Mouse (Mus musculus): ENCODE measurements around the gene Olfr578. TPM values are rescaled to one million over a fixed set of nuclear protein-coding genes. Genes with fewer than 3 reads are reported as not detected.

The Olfr578 gene
- total RNA-seq (2021): not detected
- long read RNA-seq, experiment 1: 0 reads
- long read RNA-seq, experiment 2: 0 reads

- intact Hi-C loops (cut with DNase I): no loop called here
- no peak for DNase-seq
Observed at GRCm38 (mm10) chr7:102989224-102989623, at the start of gene Olfr578. Gene Olfr578 (minus strand): TSS chr7:102989324.

GRCm38 (mm10) chr7:103037724-103038123 is 48.6 kb upstream of the Olfr578 start, which contains the start of gene Olfr582:
Gene Olfr582 (plus strand): TSS chr7:103038024.
- intact Hi-C loops (cut with DNase I): no loop called here
- DNase-seq: no peak

- no peak for DNase-seq
- intact Hi-C loops (cut with DNase I): no loop called here
Observed at GRCm38 (mm10) chr7:102975843-102976242, 13.3 kb downstream of the Olfr578 start, which contains the start of gene Olfr577. Gene Olfr577 (minus strand): TSS chr7:102975943.

GRCm38 (mm10) chr7:102974399-102974798 is 14.7 kb downstream of the Olfr578 start:
- no peak for DNase-seq
- intact Hi-C loops (cut with DNase I): no loop called here

GRCm38 (mm10) chr7:102962360-102962759 is 26.8 kb downstream of the Olfr578 start, which contains the start of gene Olfr576:
Gene Olfr576 (plus strand): TSS chr7:102962660.
- DNase-seq: no peak
- intact Hi-C loops (cut with DNase I): no loop called here

GRCm38 (mm10) chr7:102958593-102958992 is 30.5 kb downstream of the Olfr578 start, which contains the start of gene Olfr575:
Gene Olfr575 (minus strand): TSS chr7:102958775.
- intact Hi-C loops (cut with DNase I): no loop called here
- DNase-seq: no peak

GRCm38 (mm10) chr7:102958137-102958536 is 31.0 kb downstream of the Olfr578 start:
- no peak for DNase-seq
- intact Hi-C loops (cut with DNase I): no loop called here

- intact Hi-C loops (cut with DNase I): no loop called here
- no peak for DNase-seq
Observed at GRCm38 (mm10) chr7:102950732-102951131, 38.4 kb downstream of the Olfr578 start.

GRCm38 (mm10) chr7:102948167-102948566 is 41.0 kb downstream of the Olfr578 start, which contains the start of gene Olfr574:
Gene Olfr574 (plus strand): TSS chr7:102948467.
- intact Hi-C loops (cut with DNase I): no loop called here
- no peak for DNase-seq

- no peak for DNase-seq
- intact Hi-C loops (cut with DNase I): no loop called here
Observed at GRCm38 (mm10) chr7:102943417-102943816, 45.7 kb downstream of the Olfr578 start.

- no peak for DNase-seq
- intact Hi-C loops (cut with DNase I): no loop called here
Observed at GRCm38 (mm10) chr7:102942475-102942874, 46.6 kb downstream of the Olfr578 start, which contains the start of gene Olfr573-ps1. Gene Olfr573-ps1 (minus strand): TSS chr7:102942575.

Other genes with a start within 250 kb of the Olfr578 start
- gene Olfr560, start 230.0 kb downstream of the Olfr578 start, total RNA-seq (2021): under 1 TPM in 1 of 2 experiments, not detected in 1; 0.32 TPM
- gene Olfr78, start 229.9 kb downstream of the Olfr578 start, total RNA-seq (2021): 1 to 10 TPM; 1.6 to 2.1 TPM
- gene Olfr561, start 218.1 kb downstream of the Olfr578 start, total RNA-seq (2021): not detected
- gene Olfr564, start 185.8 kb downstream of the Olfr578 start, total RNA-seq (2021): not detected
- not detected for gene Olfr566, start 130.6 kb downstream of the Olfr578 start, total RNA-seq (2021)
- not detected for gene Olfr568, start 112.2 kb downstream of the Olfr578 start, total RNA-seq (2021)
- not detected for gene Olfr569, start 98.4 kb downstream of the Olfr578 start, total RNA-seq (2021)
- not detected for gene Olfr570, start 94.7 kb downstream of the Olfr578 start, total RNA-seq (2021)
- gene Olfr571, start 71.8 kb downstream of the Olfr578 start, total RNA-seq (2021): not detected
- gene Olfr572, start 64.9 kb downstream of the Olfr578 start, total RNA-seq (2021): not detected
- not detected for gene Olfr573-ps1, start 46.7 kb downstream of the Olfr578 start, total RNA-seq (2021)
- gene Olfr574, start 40.9 kb downstream of the Olfr578 start, total RNA-seq (2021): not detected
- gene Olfr575, start 30.5 kb downstream of the Olfr578 start, total RNA-seq (2021): not detected
- gene Olfr576, start 26.7 kb downstream of the Olfr578 start, total RNA-seq (2021): not detected
- not detected for gene Olfr577, start 13.4 kb downstream of the Olfr578 start, total RNA-seq (2021)
- not detected for gene Olfr582, start 48.7 kb upstream of the Olfr578 start, total RNA-seq (2021)
- gene Olfr583, start 62.0 kb upstream of the Olfr578 start, total RNA-seq (2021): not detected
- not detected for gene Olfr584, start 92.6 kb upstream of the Olfr578 start, total RNA-seq (2021)
- not detected for gene Olfr585, start 108.4 kb upstream of the Olfr578 start, total RNA-seq (2021)
- not detected for gene Olfr586, start 136.3 kb upstream of the Olfr578 start, total RNA-seq (2021)
- gene Olfr588-ps1, start 151.6 kb upstream of the Olfr578 start, total RNA-seq (2021): not detected
- not detected for gene Olfr589, start 167.0 kb upstream of the Olfr578 start, total RNA-seq (2021)
- gene Olfr591, start 189.0 kb upstream of the Olfr578 start, total RNA-seq (2021): not detected
- gene Olfr592, start 195.5 kb upstream of the Olfr578 start, total RNA-seq (2021): not detected
- gene Olfr593, start 222.5 kb upstream of the Olfr578 start, total RNA-seq (2021): not detected
- not detected for gene Olfr594, start 227.7 kb upstream of the Olfr578 start, total RNA-seq (2021)